Mouse (Mus musculus) lung, embryonic 15.5 days (tissue): ENCODE measurements around the gene H2-Q6. TPM values are rescaled to one million over a fixed set of nuclear protein-coding genes. Genes with fewer than 3 reads are reported as not detected.
A peak's percentile ranks its signal among the peaks of the same experiment; 100 is the strongest.
"Not testable (repeated sequence)": the region's sequence is repeated elsewhere in the genome, so short reads cannot be mapped to it uniquely, and the experiment has no call there.

Experiments used
- ATAC-seq: fragments of 200-750 bp; cut with Nextera tagmentation; 2 replicates; pipeline ENCODE4 v1.8.0; 2017; ENCODE audit warnings: moderate number of reproducible peaks, borderline replicate concordance; ENCODE audit not compliant: low FRiP score, low TSS enrichment; ENCODE audit errors: extremely low read depth
- H3K27ac ChIP-seq: fragments of 300-500 bp; sonication (generic); 2 replicates; pipeline ENCODE4 v1.5.1; 2015; ENCODE audit warnings: moderate library complexity, mild to moderate bottlenecking, inconsistent platforms
- H3K27me3 ChIP-seq: fragments of 300-500 bp; sonication (generic); 2 replicates; pipeline ENCODE4 v1.6.1; 2015; ENCODE audit warnings: inconsistent platforms
- H3K36me3 ChIP-seq: fragments of 300-500 bp; sonication (generic); 2 replicates; pipeline ENCODE4 v1.6.1; 2015; ENCODE audit warnings: inconsistent platforms
- H3K4me1 ChIP-seq: fragments of 300-500 bp; sonication (generic); 2 replicates; pipeline ENCODE4 v1.6.1; 2015; ENCODE audit warnings: inconsistent platforms
- H3K4me2 ChIP-seq: fragments of 300-500 bp; sonication (generic); 2 replicates; pipeline ENCODE4 v1.6.1; 2015; ENCODE audit warnings: inconsistent platforms, mild to moderate bottlenecking, moderate library complexity
- H3K4me3 ChIP-seq: fragments of 300-500 bp; sonication (generic); 2 replicates; pipeline ENCODE4 v1.5.1; 2015; ENCODE audit warnings: mild to moderate bottlenecking, inconsistent platforms
- H3K9ac ChIP-seq: fragments of 300-500 bp; sonication (generic); 2 replicates; pipeline ENCODE4 v1.6.1; 2015; ENCODE audit warnings: inconsistent platforms
- H3K9me3 ChIP-seq: fragments of 300-500 bp; sonication (generic); 2 replicates; pipeline ENCODE4 v1.6.1; 2016; ENCODE audit warnings: inconsistent platforms
- WGBS: fragments of 180-500 bp; shearing (Covaris S2); methylation state at CpG from one replicate; pipeline ENCODE4 v1.1.7; 2015; 5-methylcytosine and 5-hydroxymethylcytosine counted together
- polyA plus RNA-seq: library from polyadenylated mRNA; unstranded; fragments of >200 nt; fragmentation: Nextera tagmentation; extraction: Ambion mirVana; gene quantifications from 2 replicates; pipeline ENCODE4 v1.2.1, GENCODE M21; 2015

The H2-Q6 gene
- polyA plus RNA-seq, 1 experiment from 2014 or later: 1.1 TPM

DNA sequence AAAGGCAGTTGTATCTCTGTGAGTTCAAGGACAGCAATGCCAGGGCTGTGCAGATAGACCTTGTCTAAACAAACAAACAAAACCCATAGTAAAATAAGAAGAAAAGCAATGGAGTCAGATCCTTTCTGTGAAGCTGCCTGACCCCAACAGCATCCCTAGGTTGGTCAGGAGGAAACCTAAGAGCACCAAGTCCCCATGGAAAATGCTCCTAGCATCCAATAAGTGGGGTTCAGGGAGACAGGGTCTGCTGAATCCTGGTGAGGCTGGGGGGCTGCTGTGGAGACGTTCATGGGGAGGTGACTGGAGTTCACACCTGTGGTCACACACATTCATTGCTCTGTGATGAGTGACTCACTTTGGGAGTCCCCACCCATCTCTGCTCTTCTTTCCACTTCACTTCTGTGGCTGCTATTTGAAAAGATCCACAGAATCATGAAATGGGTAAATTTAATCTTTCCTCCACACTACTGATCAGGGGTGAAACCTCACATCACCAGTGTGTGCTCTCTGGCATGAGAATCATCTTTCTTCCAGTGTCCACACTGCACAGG is 12.8 kb downstream of the H2-Q6 start:
- H3K9ac ChIP-seq, H3K4me2 ChIP-seq, H3K27ac ChIP-seq, ATAC-seq, H3K36me3 ChIP-seq, H3K4me1 ChIP-seq, H3K4me3 ChIP-seq, H3K9me3 ChIP-seq: not testable (repeated sequence)
- peaks cover 21% of the 10 kb centered on the region for H3K27me3 ChIP-seq
- 41% methylated on average over 1 of the region's 1 CpGs for whole genome bisulfite sequencing

DNA sequence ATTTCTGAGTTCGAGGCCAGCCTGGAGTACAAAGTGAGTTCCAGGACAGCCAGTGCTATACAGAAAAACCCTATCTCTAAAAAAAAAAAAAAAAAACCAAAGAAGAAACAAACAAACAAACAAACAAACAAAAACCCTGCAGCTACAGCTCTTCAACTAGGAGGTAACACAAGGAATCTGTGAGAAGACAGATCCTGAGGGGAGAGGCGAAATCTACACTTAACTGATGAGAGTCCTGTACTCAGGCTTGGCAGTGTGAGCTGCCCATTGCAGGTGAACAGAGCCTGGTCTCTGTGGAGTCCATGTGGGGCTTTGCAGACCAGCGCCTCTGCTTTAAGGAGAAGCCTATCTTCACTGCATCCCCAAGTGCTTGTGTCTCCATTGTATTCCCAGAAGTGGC is 13.7 kb downstream of the H2-Q6 start:
- H3K9ac ChIP-seq, ATAC-seq, H3K36me3 ChIP-seq, H3K27ac ChIP-seq, H3K4me1 ChIP-seq, H3K9me3 ChIP-seq, H3K4me2 ChIP-seq, H3K4me3 ChIP-seq: not testable (repeated sequence)
- H3K27me3 ChIP-seq: peaks cover 21% of the 10 kb centered on the region
- WGBS: 84% methylated on average over 3 of the region's 3 CpGs

DNA sequence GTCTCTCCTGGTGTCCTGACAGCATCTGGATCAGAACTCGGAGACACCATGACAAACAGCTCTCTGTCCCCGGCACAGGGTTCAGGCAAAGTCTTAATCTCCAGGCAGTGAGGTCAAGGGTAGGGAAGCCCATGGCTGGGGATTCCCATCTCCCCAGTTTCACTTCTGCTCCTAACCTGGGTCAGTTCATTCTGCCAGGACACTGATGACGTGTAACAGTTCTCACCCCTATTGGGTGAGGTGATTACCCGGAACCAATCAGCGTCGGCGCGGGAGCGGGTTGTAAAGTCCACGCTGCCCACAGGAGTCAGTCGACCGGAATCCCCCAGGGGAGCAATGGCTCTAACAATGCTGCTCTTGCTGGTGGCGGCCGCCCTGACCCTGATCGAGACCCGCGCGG is 14.2 kb downstream of the H2-Q6 start, which contains the start of gene H2-Q7:
Gene H2-Q7, plus strand, starts transcription at position 271 of the 400 bp plus-strand sequence.
- WGBS: 2% methylated on average over 18 of the region's 18 CpGs
- H3K36me3 ChIP-seq: not testable (repeated sequence)
- ATAC-seq: peak; percentile 91

DNA sequence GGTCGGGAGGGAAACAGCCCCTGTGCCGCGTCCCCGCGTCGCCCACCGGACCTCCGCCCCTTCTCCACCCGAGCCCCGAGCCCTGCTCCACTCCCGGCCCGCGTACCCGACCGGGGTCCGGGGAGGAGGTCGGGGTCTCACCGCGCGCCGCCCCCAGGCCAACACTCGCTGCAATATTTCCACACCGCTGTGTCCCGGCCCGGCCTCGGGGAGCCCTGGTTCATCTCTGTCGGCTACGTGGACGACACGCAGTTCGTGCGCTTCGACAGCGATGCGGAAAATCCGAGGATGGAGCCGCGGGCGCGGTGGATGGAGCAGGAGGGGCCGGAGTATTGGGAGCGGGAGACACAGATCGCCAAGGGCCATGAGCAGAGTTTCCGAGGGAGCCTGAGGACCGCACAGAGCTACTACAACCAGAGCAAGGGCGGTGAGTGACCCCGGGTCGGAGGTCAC is 14.7 kb downstream of the H2-Q6 start:
- WGBS: 1% methylated on average over 46 of the region's 48 CpGs

More for the DNA sequence above, 14.2 kb downstream of the H2-Q6 start, which contains the start of gene H2-Q7:
- not testable (repeated sequence) for H3K27ac ChIP-seq, H3K4me1 ChIP-seq, H3K9me3 ChIP-seq
- peak within 1 kb of the TSS; percentile 26; the same call in 1 of the 2 replicates for H3K9ac ChIP-seq
- peak within 1 kb of the TSS; percentile 40 for H3K4me3 ChIP-seq
- peaks cover 21% of the 10 kb centered on the region for H3K27me3 ChIP-seq
- H3K4me2 ChIP-seq: peak within 1 kb of the TSS; percentile 87

DNA sequence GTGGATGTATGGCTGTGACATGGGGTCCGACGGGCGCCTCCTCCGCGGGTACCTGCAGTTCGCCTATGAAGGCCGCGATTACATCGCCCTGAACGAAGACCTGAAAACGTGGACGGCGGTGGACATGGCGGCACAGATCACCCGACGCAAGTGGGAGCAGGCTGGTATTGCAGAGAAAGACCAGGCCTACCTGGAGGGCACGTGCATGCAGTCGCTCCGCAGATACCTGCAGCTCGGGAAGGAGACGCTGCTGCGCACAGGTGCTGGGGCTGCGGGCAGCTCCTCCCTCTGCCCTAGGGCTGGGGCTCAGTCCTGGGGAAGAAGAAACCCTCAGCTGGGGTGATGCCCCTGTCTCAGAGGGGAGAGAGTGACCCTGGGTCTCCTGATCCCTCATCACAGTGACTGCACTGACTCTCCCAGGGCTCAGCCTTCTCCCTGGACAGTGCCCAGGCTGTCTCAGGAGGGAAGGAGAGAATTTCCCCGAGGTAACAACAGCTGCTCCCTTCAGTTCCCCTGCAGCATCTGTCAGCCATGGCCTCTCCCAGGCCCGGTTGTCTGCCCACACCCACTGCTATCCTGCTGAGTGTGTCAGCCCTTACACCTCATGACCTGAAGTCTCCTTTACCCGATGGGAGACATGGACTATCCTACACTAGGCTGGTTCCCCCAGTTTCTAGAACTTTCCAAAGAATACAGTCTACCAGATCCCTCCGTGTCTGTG is 15.4 kb downstream of the H2-Q6 start:
- Histone ChIP-seq H3K4me2 (peak overlapping the region; percentile 87; the same call in 1 of the 2 replicates), H3K27me3 (peaks cover 21% of the 10 kb centered on the region), H3K4me3 (0 out of 2 replicates have a peak overlapping the region, but pooled peaks have one; percentile 40)
- H3K9me3 ChIP-seq, ATAC-seq, H3K36me3 ChIP-seq, H3K4me1 ChIP-seq, H3K27ac ChIP-seq, H3K9ac ChIP-seq: not testable (repeated sequence)
- 37% methylated on average over 27 of the region's 27 CpGs for WGBS

More for the DNA sequence above, 14.7 kb downstream of the H2-Q6 start:
- H3K27ac ChIP-seq, H3K9me3 ChIP-seq, H3K4me1 ChIP-seq, H3K36me3 ChIP-seq: not testable (repeated sequence)
- Histone ChIP-seq H3K4me3 (peak overlapping the region; percentile 40), H3K27me3 (peaks cover 21% of the 10 kb centered on the region), H3K4me2 (peak overlapping the region; percentile 87), H3K9ac (peak overlapping the region; percentile 26; the same call in 1 of the 2 replicates)
- ATAC-seq: peak; percentile 35; the same call in 1 of the 2 replicates

DNA sequence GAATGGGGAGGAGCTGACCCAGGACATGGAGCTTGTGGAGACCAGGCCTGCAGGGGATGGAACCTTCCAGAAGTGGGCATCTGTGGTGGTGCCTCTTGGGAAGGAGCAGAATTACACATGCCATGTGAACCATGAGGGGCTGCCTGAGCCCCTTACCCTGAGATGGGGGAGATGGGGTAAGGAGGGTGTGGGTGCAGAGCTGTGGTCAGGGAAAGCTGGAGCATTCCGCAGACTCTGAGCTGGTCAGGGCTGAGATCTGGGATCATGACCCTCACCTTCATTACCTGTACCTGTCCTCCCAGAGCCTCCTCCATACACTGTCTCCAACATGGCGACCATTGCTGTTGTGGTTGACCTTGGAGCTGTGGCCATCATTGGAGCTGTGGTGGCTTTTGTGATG is 17.7 kb downstream of the H2-Q6 start:
- 76% methylated on average over 2 of the region's 2 CpGs for WGBS
- not testable (repeated sequence) for ATAC-seq, H3K9me3 ChIP-seq, H3K4me1 ChIP-seq, H3K4me2 ChIP-seq, H3K36me3 ChIP-seq, H3K9ac ChIP-seq, H3K4me3 ChIP-seq, H3K27ac ChIP-seq
- peaks cover 21% of the 10 kb centered on the region for H3K27me3 ChIP-seq

DNA sequence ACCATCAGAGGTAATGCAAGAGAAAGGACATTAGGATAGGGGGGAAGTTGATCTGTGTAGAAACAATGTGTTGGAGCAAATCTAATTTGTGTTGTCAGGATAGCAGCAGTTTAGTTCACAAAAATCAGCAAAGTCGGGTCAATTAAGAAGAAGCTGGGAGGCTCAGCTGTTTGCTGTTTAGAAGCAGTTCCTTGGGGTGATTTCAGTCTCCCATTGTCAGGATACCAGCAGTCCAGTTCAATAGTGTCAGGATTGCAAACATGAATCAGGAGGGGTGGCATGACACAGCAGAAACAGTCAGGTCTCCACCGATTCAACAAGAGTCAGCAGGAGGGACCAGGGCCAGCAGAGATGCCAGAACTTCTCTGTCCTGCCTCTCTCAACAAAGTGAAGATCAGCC is 19.9 kb downstream of the H2-Q6 start:
- H3K36me3 ChIP-seq, H3K9ac ChIP-seq, ATAC-seq, H3K27ac ChIP-seq, H3K4me2 ChIP-seq, H3K9me3 ChIP-seq, H3K4me3 ChIP-seq, H3K4me1 ChIP-seq, H3K27me3 ChIP-seq: not testable (repeated sequence)
- 89% methylated on average over 2 of the region's 2 CpGs for WGBS

DNA sequence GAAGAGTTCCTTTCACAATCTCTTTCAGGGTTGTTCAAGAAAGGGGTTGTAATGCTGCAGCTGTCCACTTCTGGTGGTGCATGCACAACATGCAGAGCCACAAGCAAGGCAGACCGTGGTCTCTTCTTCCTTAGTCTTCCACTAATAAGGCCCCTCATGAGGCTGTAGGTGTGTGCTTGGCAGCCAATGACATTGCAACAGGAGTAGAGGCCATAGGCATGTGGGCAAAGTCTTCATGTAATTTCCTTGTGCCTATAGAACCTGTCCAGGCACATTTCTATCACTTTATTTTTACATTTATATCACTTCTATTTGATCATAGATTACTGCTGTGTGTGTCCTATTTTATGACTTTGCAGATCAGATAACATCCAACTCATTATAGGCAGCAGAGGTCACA is 33.6 kb downstream of the H2-Q6 start:
- not testable (repeated sequence) for ATAC-seq, H3K36me3 ChIP-seq, H3K27ac ChIP-seq, H3K4me1 ChIP-seq, H3K9ac ChIP-seq, H3K4me2 ChIP-seq, H3K9me3 ChIP-seq, H3K27me3 ChIP-seq, H3K4me3 ChIP-seq
- no CpG with 5 or more reads among the region's 1 CpGs for WGBS

DNA sequence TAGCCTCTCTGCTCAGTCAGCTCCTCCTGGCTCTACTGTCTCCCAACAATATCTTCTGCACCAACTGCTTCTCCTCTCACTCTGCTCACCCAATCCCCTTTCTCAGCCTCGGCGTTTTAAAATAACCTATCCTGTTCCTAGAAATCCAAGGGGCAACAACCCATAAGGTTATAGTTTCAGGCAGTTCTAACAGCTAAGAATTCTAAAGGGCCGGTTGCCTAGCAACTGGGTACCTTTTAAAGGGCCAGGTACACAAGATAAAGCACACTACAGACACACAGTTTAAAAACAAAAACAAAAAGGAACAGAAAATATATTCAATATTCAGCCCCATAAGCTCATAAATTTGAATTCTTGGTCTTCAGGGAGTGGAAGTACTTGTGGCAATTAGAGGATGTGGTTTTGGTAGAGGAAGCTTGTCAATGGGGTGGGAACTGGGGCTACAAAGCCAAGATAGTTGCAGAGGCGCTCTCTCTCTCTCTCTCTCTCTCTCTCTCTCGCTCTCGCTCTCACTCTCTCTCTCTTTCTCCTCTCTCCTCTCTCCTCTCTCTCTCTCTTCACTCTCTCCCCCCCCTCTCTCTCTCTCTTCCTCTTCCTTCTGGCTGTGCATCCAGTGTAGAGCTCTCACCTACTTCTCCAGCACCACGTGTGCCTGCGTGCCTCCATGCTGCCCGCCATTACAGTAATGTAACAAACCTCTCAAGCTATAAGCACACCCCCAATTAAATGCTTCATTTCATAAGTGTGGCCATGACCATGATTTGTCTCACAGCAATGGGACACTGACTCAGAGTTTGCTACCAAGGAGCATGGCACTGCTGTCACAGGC is 36.1 kb downstream of the H2-Q6 start:
- not testable (repeated sequence) for H3K4me3 ChIP-seq, H3K4me1 ChIP-seq, H3K36me3 ChIP-seq, ATAC-seq, H3K9ac ChIP-seq, H3K27ac ChIP-seq, H3K9me3 ChIP-seq, H3K4me2 ChIP-seq, H3K27me3 ChIP-seq
- WGBS: no CpG with 5 or more reads among the region's 9 CpGs

GRCm38 (mm10) chr17:35465651-35466050 is 41.0 kb downstream of the H2-Q6 start:
- H3K4me2 ChIP-seq, H3K27ac ChIP-seq, H3K36me3 ChIP-seq, ATAC-seq, H3K9ac ChIP-seq, H3K9me3 ChIP-seq, H3K4me3 ChIP-seq: not testable (repeated sequence)
- WGBS: 5% methylated on average over 8 of the region's 8 CpGs
- Histone ChIP-seq H3K4me1 (peaks cover 12% of the 10 kb centered on the region; the same call in 1 of the 2 replicates), H3K27me3 (peaks cover 24% of the 10 kb centered on the region)

DNA sequence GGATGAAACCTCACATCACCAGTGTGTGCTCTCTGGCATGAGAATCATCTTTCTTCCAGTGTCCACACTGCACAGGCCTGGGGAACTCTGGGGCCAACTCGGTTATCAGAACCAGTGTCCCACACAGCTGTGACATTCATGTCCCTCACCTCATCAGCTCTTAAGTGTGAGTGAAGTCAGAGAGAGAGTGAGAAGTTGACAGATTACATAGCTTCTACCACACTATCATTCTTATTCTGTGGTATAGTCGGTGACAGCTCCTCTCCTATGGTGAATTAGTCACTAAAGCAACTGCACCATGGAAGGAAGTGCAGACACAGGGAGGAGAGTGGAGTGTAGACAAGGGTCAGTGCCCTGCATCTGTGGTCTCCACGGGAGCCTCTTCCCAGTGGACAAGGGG is 44.3 kb downstream of the H2-Q6 start:
- H3K4me1 ChIP-seq: peaks cover 13% of the 10 kb centered on the region; the same call in 1 of the 2 replicates
- not testable (repeated sequence) for H3K36me3 ChIP-seq, H3K4me2 ChIP-seq, H3K27ac ChIP-seq, H3K9ac ChIP-seq, H3K4me3 ChIP-seq, H3K9me3 ChIP-seq, ATAC-seq
- H3K27me3 ChIP-seq: peaks cover 33% of the 10 kb centered on the region
- WGBS: 32% methylated on average over 3 of the region's 3 CpGs
